Mouse (Mus musculus) right cerebral cortex, postnatal 25 days (tissue): ENCODE data around the gene Ccp110.

Source experiments
- DNase-seq: peaks from one replicate; pipeline ENCODE4 v3.0.0; 2022

The Ccp110 gene

GRCm38 (mm10) chr7:118712228-118713173 lies at the start of gene Ccp110:
Gene Ccp110 (plus strand): TSS chr7:118712552.
- peak; percentile 94 for DNase-seq

DNA sequence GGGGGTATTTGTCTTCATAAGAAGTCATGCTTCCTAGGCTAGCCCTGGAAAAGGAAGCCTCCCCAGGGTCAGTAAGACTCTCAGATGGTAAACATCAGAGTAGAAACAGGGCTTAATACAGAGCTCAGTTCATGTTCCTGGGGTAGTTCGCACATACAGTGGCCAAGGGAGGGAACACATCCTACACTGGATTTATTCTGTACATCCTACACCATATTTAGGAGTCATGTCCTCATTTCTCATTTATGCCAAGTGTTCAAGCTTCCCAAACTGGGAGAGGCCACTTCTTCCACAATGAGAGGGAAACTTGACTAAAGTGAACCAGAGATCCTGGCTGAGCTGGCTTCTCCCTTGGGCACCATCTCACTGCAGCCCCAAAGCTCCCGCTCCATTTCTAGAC lies 44.6 kb upstream of the Ccp110 start:
- no peak for DNase-seq

- no peak for DNase-seq
These were observed 42.2 kb upstream of the Ccp110 start for GRCm38 (mm10) chr7:118670142-118670541.

DNA sequence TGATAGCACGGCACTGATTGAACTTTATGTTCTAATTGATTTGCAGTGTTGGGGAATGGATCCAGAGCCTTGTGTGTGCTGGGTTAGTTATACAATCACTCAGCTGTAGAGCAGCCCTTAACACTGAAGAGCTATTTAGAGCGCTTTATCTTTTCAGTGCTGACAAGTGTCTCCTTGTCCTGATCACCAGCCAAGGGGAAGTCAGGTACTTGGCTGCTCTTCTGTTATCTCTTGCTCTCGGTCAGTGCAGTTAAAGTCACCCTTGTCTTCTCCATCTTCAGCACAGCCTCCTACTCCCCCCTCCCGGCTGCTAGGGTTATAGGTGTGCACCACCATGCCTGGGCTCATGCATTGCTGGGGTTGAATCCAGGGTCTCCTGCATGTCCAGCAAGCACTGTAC lies 35.5 kb upstream of the Ccp110 start:
- DNase-seq = no peak

DNA sequence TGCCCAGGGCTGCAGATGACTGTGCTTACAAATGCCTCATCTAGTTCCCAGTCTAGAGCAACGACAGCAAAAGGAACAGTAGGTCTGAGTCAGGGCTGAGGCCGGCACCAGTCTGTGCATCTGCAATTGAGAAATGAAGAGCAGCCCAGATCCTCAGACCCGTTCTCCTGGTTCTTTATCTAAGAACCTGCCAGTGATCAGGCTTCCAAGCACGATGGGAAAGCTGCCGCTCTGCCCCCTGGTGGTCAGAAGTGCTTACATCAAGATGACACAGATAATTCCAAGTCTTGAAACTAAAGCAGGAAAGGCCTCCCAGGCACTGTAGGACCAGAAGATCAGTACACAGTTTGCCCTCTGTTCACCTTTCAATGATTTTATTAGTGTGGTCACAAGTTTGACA lies 24.2 kb upstream of the Ccp110 start:
- peak; percentile 79 for DNase-seq

- DNase-seq = no peak
These were observed 23.3 kb upstream of the Ccp110 start for GRCm38 (mm10) chr7:118689088-118689487.

GRCm38 (mm10) chr7:118691287-118691686 lies 21.1 kb upstream of the Ccp110 start:
- DNase-seq = no peak

- DNase-seq = no peak
These were observed 16.2 kb upstream of the Ccp110 start for GRCm38 (mm10) chr7:118696146-118696545.

DNA sequence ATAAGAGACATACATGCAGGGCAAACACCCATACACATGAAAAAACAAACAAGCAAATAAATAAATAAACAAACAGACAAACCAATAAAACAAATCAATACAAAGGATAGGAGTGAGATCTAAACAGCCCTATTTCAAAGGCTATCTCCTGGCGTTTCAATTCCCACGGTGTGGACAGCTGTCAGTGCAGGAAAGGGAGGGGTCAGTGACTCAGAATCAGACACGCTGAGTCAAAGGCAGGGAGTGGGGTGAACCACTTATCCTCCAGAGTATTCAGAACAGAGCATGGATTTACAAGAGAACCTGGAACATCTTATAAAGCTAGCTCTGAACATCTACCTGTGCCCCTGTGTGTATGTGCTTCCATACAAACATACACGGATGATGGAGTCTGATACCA lies 15.2 kb upstream of the Ccp110 start:
- DNase-seq = no peak

DNA sequence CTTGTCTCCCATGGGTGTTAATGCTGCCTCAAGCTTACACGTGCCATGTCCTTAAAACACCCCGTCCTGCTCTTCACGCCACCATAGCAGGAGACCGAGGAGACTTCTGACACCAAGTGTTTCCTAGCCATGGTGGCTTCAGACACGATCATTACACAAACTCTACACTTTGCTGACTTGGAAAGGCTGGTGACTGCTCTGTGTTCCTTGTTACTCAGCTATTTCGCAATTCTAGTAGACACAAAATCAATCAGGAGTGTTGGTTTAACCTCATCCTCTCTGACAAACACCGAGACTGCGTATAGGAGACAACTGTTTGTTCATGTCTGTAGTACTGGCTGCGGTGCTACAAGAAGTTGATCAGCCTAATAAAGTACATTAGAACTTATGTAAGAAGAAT lies 13.5 kb upstream of the Ccp110 start:
- DNase-seq = no peak

- DNase-seq = no peak
These were observed 9.2 kb upstream of the Ccp110 start for GRCm38 (mm10) chr7:118703144-118703561.

DNA sequence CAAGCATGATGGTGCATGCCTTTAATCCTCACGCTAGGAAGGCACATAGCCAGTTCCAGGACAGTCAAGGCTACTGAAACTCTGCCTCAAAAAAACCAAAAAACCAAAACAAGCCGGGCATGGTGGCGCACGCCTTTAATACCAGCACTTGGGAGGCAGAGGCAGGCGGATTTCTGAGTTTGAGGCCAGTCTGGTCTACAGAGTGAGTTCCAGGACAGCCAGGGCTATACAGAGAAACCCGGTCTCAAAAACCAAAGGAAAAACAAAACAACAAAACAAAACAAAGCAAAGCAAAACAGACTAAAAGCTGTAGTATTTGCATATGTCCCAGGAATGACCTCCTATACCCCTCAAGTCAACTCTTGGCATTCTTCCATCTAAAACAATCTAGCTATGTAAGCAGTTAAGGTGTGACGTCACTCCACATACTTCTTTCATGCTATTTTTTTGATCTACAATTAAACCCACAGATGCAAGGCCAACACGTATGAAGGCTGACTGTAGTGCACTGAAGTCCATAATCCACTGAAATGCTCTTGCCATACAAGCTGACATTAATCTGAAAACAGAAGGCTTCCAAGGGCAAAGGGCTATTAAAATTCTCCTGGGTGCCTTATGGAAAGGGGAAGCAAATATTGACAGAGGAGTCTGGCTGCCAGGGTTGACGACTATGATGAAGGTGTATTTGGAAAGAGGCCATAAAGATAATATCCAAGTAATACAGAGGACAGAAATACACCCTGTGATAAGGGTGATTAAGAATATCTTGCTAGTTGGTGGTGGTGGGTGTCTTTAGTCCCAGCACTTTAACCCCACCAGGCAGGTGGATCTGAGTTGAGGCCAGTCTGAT lies 8.1 kb upstream of the Ccp110 start:
- DNase-seq = no peak

- DNase-seq = peak; percentile 93
These were observed 7.0 kb upstream of the Ccp110 start, which contains the start of gene Gde1 for GRCm38 (mm10) chr7:118705101-118705961. Gene Gde1 (minus strand): TSS chr7:118705778.

DNA sequence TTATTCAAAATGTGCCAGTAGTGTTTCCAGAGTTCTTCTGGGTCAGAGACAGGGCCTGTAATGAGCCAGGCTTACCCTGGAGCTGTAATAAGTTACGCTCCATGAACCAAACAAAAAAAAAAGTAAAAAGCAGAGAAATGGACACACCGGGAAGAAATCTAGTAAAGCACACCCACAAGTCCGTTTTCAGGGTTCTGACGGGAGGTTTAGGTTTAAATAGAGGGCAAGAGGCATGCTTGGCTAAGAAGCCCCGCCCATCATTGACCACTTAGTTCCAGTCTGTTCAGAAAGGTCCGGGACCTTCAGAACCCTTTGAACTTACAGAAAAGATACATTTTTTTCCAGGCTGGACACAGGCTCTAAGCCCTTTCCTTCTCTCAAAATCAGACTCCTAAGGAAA lies 6.3 kb upstream of the Ccp110 start:
- no peak for DNase-seq

GRCm38 (mm10) chr7:118706488-118706887 lies 5.9 kb upstream of the Ccp110 start:
- no peak for DNase-seq

DNA sequence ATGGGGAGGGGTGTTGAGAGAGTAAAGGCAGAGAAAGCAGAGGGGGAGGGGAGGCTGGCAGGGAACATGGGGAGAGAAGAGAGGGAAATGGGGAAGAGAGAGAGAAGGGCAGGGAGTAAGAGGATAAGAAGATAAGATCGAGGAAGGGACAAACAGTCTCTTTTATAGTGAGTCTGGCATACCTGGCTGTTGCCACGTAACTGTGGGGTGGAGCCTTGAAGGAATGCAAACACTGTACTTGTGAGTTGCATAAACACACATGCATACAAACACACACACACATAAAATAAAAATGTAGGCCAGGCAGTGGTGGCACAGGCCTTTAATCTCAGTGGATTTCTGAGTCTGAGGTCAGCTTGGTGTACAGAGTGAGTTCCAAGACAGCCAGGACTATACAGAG lies 5.1 kb upstream of the Ccp110 start:
- DNase-seq = no peak

DNA sequence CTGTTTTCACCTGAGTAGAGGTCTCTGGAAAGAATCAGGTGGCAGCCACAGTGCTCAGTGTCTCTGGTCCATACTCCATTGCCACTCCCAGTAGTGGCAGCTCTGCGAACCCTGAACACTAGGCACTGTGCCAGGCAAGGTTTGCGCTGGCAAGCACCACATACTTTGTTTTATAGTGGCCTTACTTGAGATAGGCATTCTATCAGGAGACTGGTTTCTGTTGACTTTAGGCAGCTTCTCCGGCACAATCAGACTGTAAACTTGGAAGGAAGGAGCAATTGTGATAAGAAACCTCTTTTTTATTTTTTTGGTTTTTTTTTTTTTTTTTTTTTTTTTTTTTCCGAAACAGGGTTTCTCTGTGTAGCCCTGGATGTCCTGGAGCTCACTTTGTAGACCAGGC lies 4.3 kb upstream of the Ccp110 start:
- DNase-seq = no peak

- DNase-seq = no peak
These were observed 1.6 kb upstream of the Ccp110 start for GRCm38 (mm10) chr7:118710776-118711175.

GRCm38 (mm10) chr7:118714873-118715272 lies 2.5 kb downstream of the Ccp110 start:
- DNase-seq = no peak

- DNase-seq = no peak
These were observed 5.7 kb downstream of the Ccp110 start for GRCm38 (mm10) chr7:118718066-118718465.

DNA sequence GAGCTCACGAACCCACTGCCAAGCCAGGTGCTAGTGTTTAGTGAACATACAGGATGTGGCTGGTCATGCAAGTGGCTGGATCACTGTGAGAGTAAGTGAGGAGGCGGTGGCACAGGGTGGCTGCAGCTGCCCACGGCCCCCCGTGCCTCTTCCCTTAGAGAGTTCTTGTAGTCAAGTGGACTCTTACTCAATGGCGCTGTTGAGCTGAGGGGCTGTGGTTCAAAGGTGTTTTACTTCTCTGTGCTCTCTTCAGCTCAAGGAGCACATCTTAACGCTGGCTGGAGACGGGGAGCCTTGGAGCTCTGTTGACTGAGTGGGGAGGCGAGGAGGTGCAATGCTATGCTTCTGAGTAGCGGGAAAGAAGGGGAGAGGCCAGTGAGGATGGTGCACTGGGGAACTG lies 11.6 kb downstream of the Ccp110 start:
- no peak for DNase-seq

- DNase-seq = no peak
These were observed 13.1 kb downstream of the Ccp110 start for GRCm38 (mm10) chr7:118725459-118725858.
